Mouse (Mus musculus) erythroblast, embryonic 14.5 days (primary cell): ENCODE measurements around the gene Rassf6.

Experiments used
- GATA1 ChIP-seq: IDR thresholded peaks from 2 replicates; pipeline ENCODE4 v1.6.1; 2012; ENCODE audit warnings: low read length, inconsistent platforms, mixed read lengths
- TAL1 ChIP-seq: IDR thresholded peaks from 3 replicates; pipeline ENCODE4 v1.6.1; 2012; ENCODE audit warnings: low read length, inconsistent platforms, mixed read lengths

- no peak for TF ChIP-seq GATA1
- TF ChIP-seq TAL1: no peak
Measured at GRCm38 (mm10) chr5:90647473-90647872, 7.0 kb upstream of the Rassf6 start.
